Mouse (Mus musculus) fat pad, adult 2 months (tissue): Measurements from ENCODE around the gene Rhbdl3.
"Not testable (repeated sequence)": the region's sequence is repeated elsewhere in the genome, so short reads cannot be mapped to it uniquely, and the experiment has no call there.

Experiments used
- DNase-seq: peaks from one replicate; pipeline ENCODE4 v3.0.0-alpha.2; 2011; ENCODE audit warnings: low read depth, low spot score; ENCODE audit errors: extremely low read depth

Gene Rhbdl3

GRCm38 (mm10) chr11:80312049-80312448 is 11.3 kb downstream of the Rhbdl3 start:
- DNase-seq = no peak

- no peak for DNase-seq
Observed at GRCm38 (mm10) chr11:80312565-80312964, 11.9 kb downstream of the Rhbdl3 start.

- no peak for DNase-seq
Observed at GRCm38 (mm10) chr11:80313462-80313861, 12.8 kb downstream of the Rhbdl3 start.

GRCm38 (mm10) chr11:80313944-80314343 is 13.2 kb downstream of the Rhbdl3 start:
- no peak for DNase-seq

- no peak for DNase-seq
Observed at GRCm38 (mm10) chr11:80315743-80316639, 15.3 kb downstream of the Rhbdl3 start.

- no peak for DNase-seq
Observed at GRCm38 (mm10) chr11:80323255-80323654, 22.5 kb downstream of the Rhbdl3 start.

GRCm38 (mm10) chr11:80324636-80325035 is 23.9 kb downstream of the Rhbdl3 start:
- DNase-seq = no peak

GRCm38 (mm10) chr11:80332709-80333400 is 32.1 kb downstream of the Rhbdl3 start:
- no peak for DNase-seq

GRCm38 (mm10) chr11:80335609-80336350 is 35.1 kb downstream of the Rhbdl3 start:
- DNase-seq = no peak

- no peak for DNase-seq
Observed at GRCm38 (mm10) chr11:80336351-80336730, 35.6 kb downstream of the Rhbdl3 start.

- no peak for DNase-seq
Observed at GRCm38 (mm10) chr11:80342482-80342881, 41.8 kb downstream of the Rhbdl3 start.

- no peak for DNase-seq
Observed at GRCm38 (mm10) chr11:80351832-80352430, 51.2 kb downstream of the Rhbdl3 start.

GRCm38 (mm10) chr11:80354832-80355231 is 54.1 kb downstream of the Rhbdl3 start:
- no peak for DNase-seq

- DNase-seq = no peak
Observed at GRCm38 (mm10) chr11:80368949-80369348, 68.2 kb downstream of the Rhbdl3 start.

- no peak for DNase-seq
Observed at GRCm38 (mm10) chr11:80376651-80377050, 75.9 kb downstream of the Rhbdl3 start.

- no peak for DNase-seq
Observed at GRCm38 (mm10) chr11:80377712-80378451, 77.2 kb downstream of the Rhbdl3 start, which contains the start of gene 5730455P16Rik. TSS of gene 5730455P16Rik (minus strand) at chr11:80378034.

- not testable (repeated sequence) for DNase-seq
Observed at GRCm38 (mm10) chr11:80378452-80379068, 77.8 kb downstream of the Rhbdl3 start.

- not testable (repeated sequence) for DNase-seq
Observed at GRCm38 (mm10) chr11:80379184-80379583, 78.5 kb downstream of the Rhbdl3 start.

GRCm38 (mm10) chr11:80382626-80383018 is 81.9 kb downstream of the Rhbdl3 start:
- no peak for DNase-seq
